Mouse (Mus musculus): ENCODE results near the gene Hspb8.

DNA sequence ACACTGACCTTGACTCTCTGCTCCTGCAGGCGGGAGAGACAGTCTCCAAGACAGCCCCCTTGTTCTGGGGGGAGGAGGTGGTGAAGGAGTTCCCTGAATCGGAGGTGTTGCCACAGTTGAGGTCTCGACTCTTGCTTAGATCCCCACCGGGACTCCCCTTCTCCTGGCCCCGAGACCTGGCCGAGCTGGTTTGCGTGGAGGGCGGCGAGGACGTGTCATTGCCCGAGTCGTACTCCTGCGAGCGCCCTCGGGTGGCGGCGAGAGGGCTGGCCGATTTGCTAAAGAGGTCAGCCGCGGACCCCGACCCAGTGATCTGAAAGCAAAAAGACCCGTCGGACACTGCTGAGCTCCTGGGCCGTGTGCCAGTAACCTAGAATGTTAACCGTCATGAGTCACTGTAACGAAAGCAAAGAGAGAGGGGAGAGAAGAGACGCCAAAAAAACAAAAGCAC lies 30.8 kb upstream of the Hspb8 start:
- TF ChIP-seq CTCF (conservative IDR thresholded peaks at IDR 0.05 in 1 of 2, IDR thresholded peaks at IDR 0.05 in 1 of 2; ENCODE audit: low read depth in 2 of 2, low read length in 2 of 2) (no peak), POLR2A (IDR thresholded peaks at IDR 0.05; ENCODE audit: low read depth, low read length) (no peak), KAT2A (IDR thresholded peaks at IDR 0.05; ENCODE audit: insufficient replicate concordance, low read length) (no peak), MEF2A (IDR thresholded peaks at IDR 0.05; ENCODE audit: borderline replicate concordance, low read depth, low read length) (no peak), RCOR1 (conservative IDR thresholded peaks at IDR 0.05; ENCODE audit: low read depth, low read length) (no peak), POLR2AphosphoS2 (IDR thresholded peaks at IDR 0.05; ENCODE audit: low read depth, low read length) (no peak), ZKSCAN1 (IDR thresholded peaks at IDR 0.05; ENCODE audit: borderline replicate concordance, low read depth, low read length) (no peak), MXI1 (IDR thresholded peaks at IDR 0.05; ENCODE audit: low read depth, low read length) (no peak), E2F4 (IDR thresholded peaks at IDR 0.05; ENCODE audit: insufficient replicate concordance, low read depth, low read length) (no peak), ETS1 (conservative IDR thresholded peaks at IDR 0.05; ENCODE audit: low read depth, low read length) (no peak), TCF12 (IDR thresholded peaks at IDR 0.05; ENCODE audit: low read depth, low read length) (no peak)
